Comparison of ENCODE assay signal across 10 mouse cellular contexts in genomic region chrX:134297195-134297594, GRCm38 (mm10). TPM values are rescaled to one million over a fixed set of nuclear protein-coding genes. Genes with fewer than 3 reads are reported as not detected.
A peak's percentile ranks its signal among the peaks of the same experiment; 100 is the strongest.
DNase-seq lines count a peak whose midpoint lies in the region; ATAC-seq and TF ChIP-seq lines count a peak whose summit lies in the region.
"Had no signal": no experiment of that assay in that cellular context is flagged by ENCODE, and none has a peak within 500 bp of the region (broad histone marks: within the 10 kb centered on the region; RNA-seq: fewer than 3 reads in every experiment).

No protein-coding gene starts in this region.

- no peak for ATAC-seq in hindbrain, embryonic 13.5 days (ENCODE audit: low FRiP score)
- ATAC-seq in neural tube, embryonic 15.5 days (ENCODE audit: low FRiP score), result 0 out of 2 replicates have a peak, but pooled peaks have one; percentile 30

- peak; percentile 10 to 34 for DNase-seq in left cerebral cortex, postnatal 25 days (ENCODE audit: low spot score in 2 of 2)
- DNase-seq in left cerebral cortex, adult 8-10 months (ENCODE audit: low spot score in 2 of 2), result no peak
- DNase-seq in thymus, postnatal 10 days (ENCODE audit: low spot score in 2 of 2), result no peak
- no peak for DNase-seq in left cerebral cortex, adult 9 months (ENCODE audit: low spot score in 2 of 2)
- DNase-seq: kidney, postnatal 36 days had no signal

- no peak for TF ChIP-seq CTCF in cortical plate, adult 2 months (IDR thresholded peaks at IDR 0.05; ENCODE audit: extremely low read depth, insufficient read depth, low read length)

- no peak overlapping the region for H3K27ac ChIP-seq in cortical plate, adult 2 months (ENCODE audit: insufficient read depth, low read length)
- peak overlapping the region; percentile 85 for H3K27ac ChIP-seq in hindbrain, embryonic 13.5 days
- H3K27ac ChIP-seq in neural tube, embryonic 15.5 days (replicated peaks), result peak overlapping the region; percentile 84

- no peak for TF ChIP-seq POLR2A in cortical plate, adult 2 months (IDR thresholded peaks at IDR 0.05; ENCODE audit: extremely low read depth, insufficient read depth, low read length)

- intact Hi-C loops in left cerebral cortex, postnatal 25 days (cut with DNase I), result loop anchor here (5.0 kb wide), 2 partner anchors 105 to 240 kb away; partner anchors contain the start of genes Cstf2 and Drp2

- no peaks in the 10 kb centered on the region for H3K36me3 ChIP-seq in hindbrain, embryonic 13.5 days
- H3K36me3 ChIP-seq in neural tube, embryonic 15.5 days, result no peaks in the 10 kb centered on the region

- peak overlapping the region; percentile 80 for H3K9ac ChIP-seq in hindbrain, embryonic 13.5 days
- H3K9ac ChIP-seq in neural tube, embryonic 15.5 days (replicated peaks), result peak overlapping the region; percentile 56

- H3K9me3 ChIP-seq in hindbrain, embryonic 13.5 days, result no peaks in the 10 kb centered on the region
- no peaks in the 10 kb centered on the region for H3K9me3 ChIP-seq in neural tube, embryonic 15.5 days (replicated peaks)
- H3K9me3 ChIP-seq: megakaryocyte, embryonic 14.5 days had no signal

- H3K4me2 ChIP-seq in hindbrain, embryonic 13.5 days, result peak overlapping the region; percentile 58
- peak overlapping the region; percentile 55 for H3K4me2 ChIP-seq in neural tube, embryonic 15.5 days

- H3K4me3 ChIP-seq in cortical plate, adult 2 months (ENCODE audit: insufficient read depth, low read length), result peak overlapping the region; percentile 81
- peak overlapping the region; percentile 56 for H3K4me3 ChIP-seq in hindbrain, embryonic 13.5 days
- peak overlapping the region; percentile 49 for H3K4me3 ChIP-seq in neural tube, embryonic 15.5 days (replicated peaks)
- H3K4me3 ChIP-seq: erythroblast, embryonic 14.5 days; megakaryocyte, embryonic 14.5 days had no signal

- 26% methylated on average over 4 of the region's 4 CpGs for WGBS in hindbrain, embryonic 13.5 days
- 27% methylated on average over 4 of the region's 4 CpGs for WGBS in neural tube, embryonic 15.5 days

- no peaks in the 10 kb centered on the region for H3K4me1 ChIP-seq in cortical plate, adult 2 months (ENCODE audit: control insufficient read depth, insufficient read depth, low read length)
- H3K4me1 ChIP-seq in hindbrain, embryonic 13.5 days (replicated peaks), result 0 out of 2 replicates have a peak, but pooled peaks cover 11% of the 10 kb centered on the region
- 0 out of 2 replicates have a peak, but pooled peaks cover 3% of the 10 kb centered on the region for H3K4me1 ChIP-seq in neural tube, embryonic 15.5 days

- H3K27me3 ChIP-seq in hindbrain, embryonic 13.5 days, result peaks cover 14% of the 10 kb centered on the region; the same call in 1 of the 2 replicates
- 0 out of 2 replicates have a peak, but pooled peaks cover 4% of the 10 kb centered on the region for H3K27me3 ChIP-seq in neural tube, embryonic 15.5 days (replicated peaks)

RNA-seq across cellular contexts. Expression of gene Tmem35a, which starts 2.2 kb away (rescaled TPM):
- total RNA-seq in left cerebral cortex, postnatal 25 days (2021), result 10 to 100 TPM; 67.7 to 70.6 TPM
- 10 to 100 TPM; 58.2 to 64.5 (median 58.8) TPM for total RNA-seq in left cerebral cortex, adult 8-10 months (2022)
- polyA plus RNA-seq in cortical plate, adult 2 months (2012; rRNA removed), result 40.7 and 43.7 TPM in 2 replicates
- 102 and 106 TPM in 2 replicates for polyA plus RNA-seq in hindbrain, embryonic 13.5 days (2015; fragmentation: Nextera tagmentation; extraction: Ambion mirVana)
- polyA plus RNA-seq in neural tube, embryonic 15.5 days (2015; fragmentation: Nextera tagmentation; extraction: Ambion mirVana), result 104 and 132 TPM in 2 replicates
- polyA plus RNA-seq: erythroblast, embryonic 14.5 days had no signal

RNA-seq across cellular contexts. Expression of gene Cenpi, which starts 10.7 kb away (rescaled TPM):
- under 1 TPM; 0.37 to 0.57 TPM for total RNA-seq in left cerebral cortex, postnatal 25 days (2021)
- under 1 TPM; 0.26 to 0.55 (median 0.42) TPM for total RNA-seq in left cerebral cortex, adult 8-10 months (2022)
- 0.44 and 0.48 TPM in 2 replicates for polyA plus RNA-seq in cortical plate, adult 2 months (2012; rRNA removed)
- polyA plus RNA-seq in hindbrain, embryonic 13.5 days (2015; fragmentation: Nextera tagmentation; extraction: Ambion mirVana), result 6.7 and 9.3 TPM in 2 replicates
- polyA plus RNA-seq in neural tube, embryonic 15.5 days (2015; fragmentation: Nextera tagmentation; extraction: Ambion mirVana), result 5.9 and 11.3 TPM in 2 replicates

RNA-seq across cellular contexts. Expression of gene Trmt2b, which starts 20.4 kb away (rescaled TPM):
- 1 to 10 TPM; 8.7 to 8.8 TPM for total RNA-seq in left cerebral cortex, postnatal 25 days (2021)
- total RNA-seq in left cerebral cortex, adult 8-10 months (2022), result 10 to 100 TPM in 3 of 4 experiments, 1 to 10 TPM in 1; 8.1 to 12.9 (median 11.5) TPM
- polyA plus RNA-seq in cortical plate, adult 2 months (2012; rRNA removed), result 8.7 and 9.8 TPM in 2 replicates
- polyA plus RNA-seq in hindbrain, embryonic 13.5 days (2015; fragmentation: Nextera tagmentation; extraction: Ambion mirVana), result 4.7 and 6.0 TPM in 2 replicates
- 7.1 and 10.6 TPM in 2 replicates for polyA plus RNA-seq in neural tube, embryonic 15.5 days (2015; fragmentation: Nextera tagmentation; extraction: Ambion mirVana)

Comparison
In these comparisons a context has a peak if more than half of its experiments do, and no peak if none do; other contexts are left out.
1. DNase-seq: peak in left cerebral cortex, postnatal 25 days (2 of 2); none in left cerebral cortex, adult 8-10 months (0 of 2), thymus, postnatal 10 days (0 of 2) and left cerebral cortex, adult 9 months (0 of 2).
2. Peak in every context shown above with its lines, with median percentiles within 50 percentile points of each other: H3K4me3 ChIP-seq.